Mouse (Mus musculus) ES-E14 (cell line): Measurements from ENCODE around the gene Csnk1e. TPM values are rescaled to one million over a fixed set of nuclear protein-coding genes. Genes with fewer than 3 reads are reported as not detected.

ENCODE experiments used
- DNase-seq: peaks from one replicate; pipeline ENCODE4 v3.0.0-alpha.2; 2013; ENCODE audit warnings: low read depth, low spot score
- H3K27ac ChIP-seq: 2 replicates; pipeline ENCODE4 v1.5.1; 2012; ENCODE audit warnings: low read depth, mild to moderate bottlenecking, low read length, moderate library complexity, mixed read lengths; ENCODE audit not compliant: poor library complexity, insufficient read depth, severe bottlenecking
- H3K36me3 ChIP-seq: 2 replicates; pipeline ENCODE4 v1.6.1; 2012; ENCODE audit warnings: mild to moderate bottlenecking, low read length, moderate library complexity, mixed read lengths; ENCODE audit not compliant: control insufficient read depth, poor library complexity, insufficient read depth, severe bottlenecking
- H3K4me1 ChIP-seq, 2 experiments: fragments of 150-350 bp in 1 of 2; sonication (generic) in 1 of 2; 2 replicates each; pipeline ENCODE4 v1.6.1; 2012; ENCODE audit warnings: low read length in 2 of 2, mild to moderate bottlenecking in 1 of 2, mixed read lengths in 1 of 2; ENCODE audit not compliant: control insufficient read depth in 2 of 2, insufficient read depth in 2 of 2, poor library complexity in 1 of 2
- H3K4me3 ChIP-seq, 2 experiments: fragments of 150-350 bp in 1 of 2; sonication (generic) in 1 of 2; 2 replicates each; pipeline ENCODE4 v1.5.1; 2012; ENCODE audit warnings: low read length in 2 of 2, low read depth in 1 of 2, mild to moderate bottlenecking in 1 of 2, mixed read lengths in 1 of 2; ENCODE audit not compliant: insufficient read depth in 1 of 2, poor library complexity in 1 of 2, severe bottlenecking in 1 of 2
- H3K9ac ChIP-seq: 2 replicates; pipeline ENCODE4 v1.6.1; 2012; ENCODE audit warnings: low read depth, mild to moderate bottlenecking, low read length, mixed read lengths; ENCODE audit not compliant: poor library complexity, insufficient read depth, severe bottlenecking
- H3K9me3 ChIP-seq: fragments of 150-350 bp; sonication (generic); 2 replicates; pipeline ENCODE4 v1.6.1; 2012; ENCODE audit warnings: low read depth, mild to moderate bottlenecking, low read length; ENCODE audit not compliant: control insufficient read depth, insufficient read depth
- CHD2 ChIP-seq: IDR thresholded peaks from 2 replicates; pipeline ENCODE4 v1.6.1; 2014; ENCODE audit warnings: mild to moderate bottlenecking, low read depth, low read length, inconsistent platforms
- HCFC1 ChIP-seq: IDR thresholded peaks from 2 replicates; pipeline ENCODE4 v1.6.1; 2012; ENCODE audit warnings: low read length, inconsistent platforms, borderline replicate concordance; ENCODE audit not compliant: insufficient read depth
- MAFK ChIP-seq: IDR thresholded peaks from 2 replicates; pipeline ENCODE4 v1.6.1; 2014; ENCODE audit warnings: mild to moderate bottlenecking, low read depth, low read length, inconsistent platforms; ENCODE audit not compliant: insufficient read depth
- ZC3H11A ChIP-seq: IDR thresholded peaks from 2 replicates; pipeline ENCODE4 v1.6.1; 2012; ENCODE audit warnings: low read depth, mild to moderate bottlenecking, inconsistent platforms, low read length, borderline replicate concordance
- ZNF384 ChIP-seq: IDR thresholded peaks from 2 replicates; pipeline ENCODE4 v1.6.1; 2012; ENCODE audit warnings: low read depth, low read length, inconsistent platforms
- in situ Hi-C, 2 experiments: fragments of 600-800 bp; cut with MboI; formaldehyde crosslinking; loops; one replicate each; pipeline ENCODE4 v1.15.1; 2025; ENCODE audit warnings: low sequenced_read_pairs in 2 of 2, inconsistent platforms in 1 of 2; ENCODE audit not compliant: unreplicated experiment in 2 of 2
- total RNA-seq: library from RNA; depleted of rRNA; stranded (reverse); fragments of 300-350 nt; gene quantifications from 2 replicates; pipeline ENCODE4 v1.2.3, GENCODE M21; 2012

The Csnk1e gene
- total RNA-seq, 1 experiment, result 82.0 TPM

GRCm38 (mm10) chr15:79473638-79474355 lies 18.4 kb upstream of the Csnk1e start:
- H3K9ac ChIP-seq, result no peak overlapping the region
- H3K4me3 ChIP-seq, result no peak overlapping the region
- in situ Hi-C loops, result no loop called here
- H3K36me3 ChIP-seq, result no peaks in the 10 kb centered on the region
- TF ChIP-seq CHD2 (no peak), ZNF384 (no peak), ZC3H11A (no peak), HCFC1 (no peak), MAFK (no peak)
- H3K4me1 ChIP-seq, result peaks cover 3 to 8% of the 10 kb centered on the region in 2 experiments; a peak in 2 of 4 replicates
- DNase-seq, result no peak
- no peaks in the 10 kb centered on the region for H3K9me3 ChIP-seq
- no peak overlapping the region for H3K27ac ChIP-seq

DNA sequence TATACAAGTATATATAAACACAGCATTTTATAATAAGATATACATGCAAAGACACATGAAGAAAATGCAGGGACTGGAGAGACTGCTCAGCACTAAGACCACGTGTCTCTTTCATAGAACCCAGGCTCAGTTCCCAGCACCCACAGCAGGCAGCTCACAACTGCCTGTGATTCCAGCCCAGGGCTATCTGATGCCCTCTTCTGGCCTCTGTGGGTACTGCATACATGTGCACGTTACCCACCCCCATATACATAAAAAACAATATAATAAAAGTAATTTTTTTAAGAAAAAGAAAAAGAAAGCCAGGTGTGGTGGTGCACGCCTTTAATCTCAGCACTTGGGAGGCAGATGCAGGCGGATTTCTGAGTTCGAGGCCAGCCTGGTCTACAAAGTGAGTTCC lies 17.7 kb upstream of the Csnk1e start:
- Histone ChIP-seq H3K9ac (no peak overlapping the region), H3K4me3 (no peak overlapping the region), H3K36me3 (no peaks in the 10 kb centered on the region), H3K27ac (no peak overlapping the region), H3K9me3 (no peaks in the 10 kb centered on the region), H3K4me1 (peaks cover 3 to 8% of the 10 kb centered on the region in 2 experiments; a peak in 2 of 4 replicates)
- no peak for TF ChIP-seq MAFK
- TF ChIP-seq CHD2, result no peak
- no peak for TF ChIP-seq ZNF384
- TF ChIP-seq ZC3H11A, result no peak
- TF ChIP-seq HCFC1, result no peak
- no peak for DNase-seq
- in situ Hi-C loops, result no loop called here

- Histone ChIP-seq H3K4me3 (no peak overlapping the region), H3K4me1 (peaks cover 7 to 12% of the 10 kb centered on the region in 2 experiments; a peak in 3 of 4 replicates), H3K27ac (no peak overlapping the region), H3K9me3 (no peaks in the 10 kb centered on the region), H3K9ac (no peak overlapping the region), H3K36me3 (no peaks in the 10 kb centered on the region)
- DNase-seq, result no peak
- in situ Hi-C loops, result no loop called here
- TF ChIP-seq ZC3H11A (no peak), CHD2 (no peak), ZNF384 (no peak), HCFC1 (no peak), MAFK (no peak)
Measured at GRCm38 (mm10) chr15:79471095-79471494, 15.7 kb upstream of the Csnk1e start.

GRCm38 (mm10) chr15:79470583-79470982 lies 15.2 kb upstream of the Csnk1e start:
- H3K36me3 ChIP-seq, result no peaks in the 10 kb centered on the region
- no peak overlapping the region for H3K27ac ChIP-seq
- no peaks in the 10 kb centered on the region for H3K9me3 ChIP-seq
- TF ChIP-seq CHD2 (no peak), ZNF384 (no peak), HCFC1 (no peak), MAFK (no peak), ZC3H11A (no peak)
- H3K9ac ChIP-seq, result no peak overlapping the region
- H3K4me3 ChIP-seq, result no peak overlapping the region
- in situ Hi-C loops, result no loop called here
- H3K4me1 ChIP-seq, result peaks cover 9 to 16% of the 10 kb centered on the region in 2 experiments
- no peak for DNase-seq
